In the genomic region with DNA sequence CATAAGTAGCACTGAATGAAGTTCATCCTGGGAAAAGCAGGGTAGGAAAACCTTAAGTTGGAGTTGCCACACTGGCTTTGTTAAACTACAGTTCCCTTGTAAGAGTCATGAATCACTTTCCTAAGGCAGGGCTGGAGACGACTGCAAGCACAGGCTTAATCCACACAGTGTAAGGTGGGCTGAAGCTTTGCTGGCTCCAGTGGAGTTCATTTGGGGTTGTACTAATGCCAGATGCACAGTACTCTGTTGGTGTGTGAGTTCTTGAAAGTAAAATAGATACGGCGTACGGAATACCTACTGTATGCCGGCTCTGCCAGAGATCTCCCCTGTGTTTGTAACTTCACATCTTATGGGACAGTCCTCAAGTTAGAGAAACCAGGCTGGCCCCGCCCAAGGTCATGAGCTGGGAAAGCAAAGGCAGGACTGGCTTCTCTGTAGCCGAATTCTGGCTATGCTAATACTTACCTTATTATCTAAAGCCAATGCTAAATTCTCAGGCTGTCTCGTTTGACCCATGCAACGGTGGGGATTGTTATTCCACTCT, we compare ENCODE assay signal across 9 mouse cellular contexts. TPM values are rescaled to one million over a fixed set of nuclear protein-coding genes. Genes with fewer than 3 reads are reported as not detected.
DNase-seq lines count a peak whose midpoint lies in the region; ATAC-seq lines count a peak whose summit lies in the region.
"Had no signal": no experiment of that assay in that cellular context is flagged by ENCODE, and none has a peak within 500 bp of the region (broad histone marks: within the 10 kb centered on the region; RNA-seq: fewer than 3 reads in every experiment).

No protein-coding gene starts in this region.

- H3K27ac ChIP-seq in embryonic facial prominence, embryonic 11.5 days (replicated peaks; ENCODE audit: low read depth, low read length), result peak overlapping the region; percentile 66; the same call in 1 of the 2 replicates
- peak overlapping the region; percentile 90 for H3K27ac ChIP-seq in hindbrain, embryonic 13.5 days
- peak overlapping the region; percentile 94 for H3K27ac ChIP-seq in midbrain, embryonic 10.5 days (replicated peaks)

- ATAC-seq in embryonic facial prominence, embryonic 11.5 days (replicated peaks; ENCODE audit: insufficient number of reproducible peaks, low FRiP score, low TSS enrichment, low read depth), result peak; percentile 69
- peak; percentile 19 for ATAC-seq in hindbrain, embryonic 13.5 days (ENCODE audit: low FRiP score)
- no peak for ATAC-seq in erythroid progenitor cell, adult 5-6 weeks (replicated peaks; ENCODE audit: low FRiP score, poor library complexity, severe bottlenecking)

- intact Hi-C loops in heart, postnatal 25 days (cut with DNase I), result loop anchor here (2.0 to 5.0 kb wide), 2 partner anchors 47 to 66 kb away; no protein-coding TSS in a partner anchor

- peak overlapping the region; percentile 77 for H3K4me2 ChIP-seq in embryonic facial prominence, embryonic 11.5 days (ENCODE audit: low read depth, low read length)
- H3K4me2 ChIP-seq in hindbrain, embryonic 13.5 days, result peak overlapping the region; percentile 63

- H3K36me3 ChIP-seq in embryonic facial prominence, embryonic 11.5 days (replicated peaks; ENCODE audit: control insufficient read depth, insufficient read depth, low read depth, low read length), result no peaks in the 10 kb centered on the region
- H3K36me3 ChIP-seq in hindbrain, embryonic 13.5 days, result no peaks in the 10 kb centered on the region
- no peaks in the 10 kb centered on the region for H3K36me3 ChIP-seq in midbrain, embryonic 10.5 days

- H3K9me3 ChIP-seq in embryonic facial prominence, embryonic 11.5 days (replicated peaks; ENCODE audit: control insufficient read depth, low read length), result no peaks in the 10 kb centered on the region
- H3K9me3 ChIP-seq in hindbrain, embryonic 13.5 days, result no peaks in the 10 kb centered on the region
- no peaks in the 10 kb centered on the region for H3K9me3 ChIP-seq in midbrain, embryonic 10.5 days (replicated peaks)

- peak; percentile 91 for DNase-seq in heart, adult 11 months
- no peak for DNase-seq in heart, postnatal 25 days (ENCODE audit: low spot score)
- DNase-seq in embryonic facial prominence, embryonic 11.5 days (ENCODE audit: low spot score), result no peak
- DNase-seq in midbrain, embryonic 10.5 days (ENCODE audit: low spot score), result no peak
- DNase-seq in cerebellum, adult 9-10 months, result no peak
- DNase-seq in spleen, postnatal 36 days (ENCODE audit: low spot score in 2 of 2), result no peak

- H3K4me3 ChIP-seq in embryonic facial prominence, embryonic 11.5 days (ENCODE audit: low read depth, low read length), result no peak overlapping the region; the same call in 1 of the 2 replicates
- peak overlapping the region; percentile 47; the same call in 1 of the 2 replicates for H3K4me3 ChIP-seq in hindbrain, embryonic 13.5 days
- H3K4me3 ChIP-seq in midbrain, embryonic 10.5 days, result peak overlapping the region; percentile 59

- H3K4me1 ChIP-seq in embryonic facial prominence, embryonic 11.5 days (ENCODE audit: control insufficient read depth, insufficient read depth, low read length), result no peaks in the 10 kb centered on the region; the same call in 1 of the 2 replicates
- peaks cover 20% of the 10 kb centered on the region for H3K4me1 ChIP-seq in hindbrain, embryonic 13.5 days (replicated peaks)
- H3K4me1 ChIP-seq in midbrain, embryonic 10.5 days, result peaks cover 20% of the 10 kb centered on the region

- H3K27me3 ChIP-seq in embryonic facial prominence, embryonic 11.5 days (ENCODE audit: control insufficient read depth, insufficient read depth, low read length), result no peaks in the 10 kb centered on the region
- H3K27me3 ChIP-seq in hindbrain, embryonic 13.5 days, result no peaks in the 10 kb centered on the region
- no peaks in the 10 kb centered on the region for H3K27me3 ChIP-seq in midbrain, embryonic 10.5 days (ENCODE audit: low read depth, poor library complexity, severe bottlenecking)
- H3K27me3 ChIP-seq: CH12.LX had no signal

- peak overlapping the region; percentile 79 for H3K9ac ChIP-seq in embryonic facial prominence, embryonic 11.5 days (replicated peaks; ENCODE audit: low read length)
- H3K9ac ChIP-seq in hindbrain, embryonic 13.5 days, result peak overlapping the region; percentile 84; the same call in 1 of the 2 replicates

- 74% methylated on average over 9 of the region's 9 CpGs for WGBS in embryonic facial prominence, embryonic 11.5 days
- 80% methylated on average over 9 of the region's 9 CpGs for WGBS in hindbrain, embryonic 13.5 days
- 82% methylated on average over 9 of the region's 9 CpGs for WGBS in midbrain, embryonic 10.5 days

RNA-seq across cellular contexts. Expression of a gene that starts 3.3 kb away (rescaled TPM):
- 100 to 1,000 TPM; 136 to 145 TPM for total RNA-seq in heart, postnatal 25 days (2021)
- 4.1 TPM in 2 replicates for polyA plus RNA-seq in embryonic facial prominence, embryonic 11.5 days (2014; fragmentation: Nextera tagmentation; extraction: Ambion mirVana)
- 3.3 and 4.4 TPM in 2 replicates for polyA plus RNA-seq in hindbrain, embryonic 13.5 days (2015; fragmentation: Nextera tagmentation; extraction: Ambion mirVana)
- 1.6 and 3.2 TPM in 2 replicates for polyA plus RNA-seq in midbrain, embryonic 10.5 days (2016; fragmentation: Nextera tagmentation; extraction: Ambion mirVana)
- not detected in 2 replicates for total RNA-seq in erythroid progenitor cell, adult 5-6 weeks (2015; ENCODE audit: low replicate concordance)
- 1.5 TPM in 1 of 2 replicates, not detected in the other for total RNA-seq in erythroid progenitor cell, adult 5-6 weeks (2017; ENCODE audit: low replicate concordance)
